Mouse (Mus musculus) liver, postnatal 0 days (tissue): ENCODE results near the gene Slc16a3. TPM values are rescaled to one million over a fixed set of nuclear protein-coding genes. Genes with fewer than 3 reads are reported as not detected.

Experiments used
- ATAC-seq: fragments of 200-750 bp; cut with Nextera tagmentation; 2 replicates; pipeline ENCODE4 v1.8.0; 2017; ENCODE audit warnings: mild to moderate bottlenecking, moderate library complexity
- DNase-seq: peaks from one replicate; pipeline ENCODE4 v3.0.0-alpha.2; 2016
- H3K27ac ChIP-seq: fragments of 300-500 bp; sonication (generic); 2 replicates; pipeline ENCODE4 v1.5.1; 2014; ENCODE audit warnings: antibody characterized with exemption, moderate library complexity, mild to moderate bottlenecking, low read depth
- H3K27me3 ChIP-seq: fragments of 300-500 bp; sonication (generic); 2 replicates; pipeline ENCODE4 v1.6.1; 2014; ENCODE audit warnings: low read length, control low read depth, mixed read lengths; ENCODE audit not compliant: insufficient read depth
- H3K36me3 ChIP-seq: fragments of 300-500 bp; sonication (generic); replicated peaks from 2 replicates; pipeline ENCODE4 v1.6.1; 2014; ENCODE audit warnings: mild to moderate bottlenecking, control low read depth, low read length, moderate library complexity, mixed read lengths; ENCODE audit not compliant: insufficient read depth
- H3K4me1 ChIP-seq: fragments of 300-500 bp; sonication (generic); 2 replicates; pipeline ENCODE4 v1.6.1; 2014; ENCODE audit warnings: antibody characterized with exemption, mild to moderate bottlenecking, control low read depth; ENCODE audit not compliant: insufficient read depth
- H3K4me2 ChIP-seq: fragments of 300-500 bp; sonication (generic); 2 replicates; pipeline ENCODE4 v1.6.1; 2014; ENCODE audit warnings: low read depth, mild to moderate bottlenecking, low read length, moderate library complexity, mixed read lengths
- H3K4me3 ChIP-seq: fragments of 300-500 bp; sonication (generic); 2 replicates; pipeline ENCODE4 v1.5.1; 2014; ENCODE audit warnings: low read depth, low read length
- H3K9ac ChIP-seq: fragments of 300-500 bp; sonication (generic); replicated peaks from 2 replicates; pipeline ENCODE4 v1.6.1; 2014; ENCODE audit warnings: mild to moderate bottlenecking, moderate library complexity
- H3K9me3 ChIP-seq: fragments of 300-500 bp; sonication (generic); 2 replicates; pipeline ENCODE4 v1.6.1; 2016; ENCODE audit warnings: mild to moderate bottlenecking, control low read depth, low read length, mixed read lengths
- CTCF ChIP-seq: sonication (generic); IDR thresholded peaks from 2 replicates; pipeline ENCODE4 v1.5.1; 2016; ENCODE audit warnings: antibody characterized with exemption, low read depth
- EP300 ChIP-seq: IDR thresholded peaks from 2 replicates; pipeline ENCODE4 v1.6.1; 2016; ENCODE audit warnings: antibody characterized with exemption, low read depth, mild to moderate bottlenecking
- WGBS: fragments of 180-500 bp; shearing (Covaris S2); extraction: QIAGEN DNeasy Blood & Tissue Kit; methylation state at CpG from one replicate; pipeline ENCODE4 v1.1.7; 2014; ENCODE audit not compliant: insufficient replicate concordance; 5-methylcytosine and 5-hydroxymethylcytosine counted together
- polyA plus RNA-seq: library from polyadenylated mRNA; unstranded; fragments of >200 nt; fragmentation: Nextera tagmentation; extraction: Ambion mirVana; gene quantifications from 2 replicates; pipeline ENCODE4 v1.2.1, GENCODE M21; 2015

The Slc16a3 gene
- polyA plus RNA-seq, 1 experiment from 2014 or later, result 13.9 TPM

DNA sequence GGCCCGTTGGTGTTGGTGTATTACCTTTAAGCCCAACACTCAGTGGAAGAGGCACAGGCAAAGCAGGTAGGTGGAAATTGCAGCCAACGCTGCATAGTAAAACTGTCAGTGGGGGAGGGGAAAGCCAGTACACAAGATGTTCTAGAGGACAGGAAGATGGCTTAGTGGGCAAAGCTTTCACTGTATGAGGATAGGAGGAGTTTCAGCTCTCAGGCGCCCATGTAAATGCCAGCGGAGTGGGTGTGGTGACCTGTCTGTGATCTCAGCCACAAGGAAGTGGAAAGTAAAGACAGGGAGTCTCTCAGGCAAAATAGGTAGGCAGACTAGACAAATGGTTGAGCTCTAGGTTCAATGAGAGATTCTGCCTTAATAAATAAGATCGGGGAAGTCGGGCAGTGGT is 7.3 kb upstream of the Slc16a3 start:
- TF ChIP-seq CTCF (no peak), EP300 (no peak)
- Histone ChIP-seq H3K9ac (no peak overlapping the region), H3K27ac (peak overlapping the region; percentile 11; the same call in 1 of the 2 replicates), H3K9me3 (no peaks in the 10 kb centered on the region), H3K4me2 (no peak overlapping the region), H3K4me3 (no peak overlapping the region), H3K27me3 (0 out of 2 replicates have a peak, but pooled peaks cover 3% of the 10 kb centered on the region), H3K36me3 (no peaks in the 10 kb centered on the region), H3K4me1 (peaks cover 12% of the 10 kb centered on the region)
- 76% methylated on average over 6 of the region's 6 CpGs for WGBS
- ATAC-seq (no peak), DNase-seq (no peak)

GRCm38 (mm10) chr11:120945266-120945665 is 3.0 kb upstream of the Slc16a3 start:
- H3K4me3 ChIP-seq, result no peak overlapping the region
- H3K4me1 ChIP-seq, result peaks cover 31% of the 10 kb centered on the region
- 80% methylated on average over 7 of the region's 7 CpGs for WGBS
- H3K9ac ChIP-seq, result no peak overlapping the region
- H3K4me2 ChIP-seq, result no peak overlapping the region
- H3K27me3 ChIP-seq, result peaks cover 3% of the 10 kb centered on the region; the same call in 1 of the 2 replicates
- no peak overlapping the region for H3K27ac ChIP-seq
- H3K9me3 ChIP-seq, result no peaks in the 10 kb centered on the region
- TF ChIP-seq EP300 (no peak), CTCF (no peak)
- DNase-seq (no peak), ATAC-seq (no peak)
- no peaks in the 10 kb centered on the region for H3K36me3 ChIP-seq

DNA sequence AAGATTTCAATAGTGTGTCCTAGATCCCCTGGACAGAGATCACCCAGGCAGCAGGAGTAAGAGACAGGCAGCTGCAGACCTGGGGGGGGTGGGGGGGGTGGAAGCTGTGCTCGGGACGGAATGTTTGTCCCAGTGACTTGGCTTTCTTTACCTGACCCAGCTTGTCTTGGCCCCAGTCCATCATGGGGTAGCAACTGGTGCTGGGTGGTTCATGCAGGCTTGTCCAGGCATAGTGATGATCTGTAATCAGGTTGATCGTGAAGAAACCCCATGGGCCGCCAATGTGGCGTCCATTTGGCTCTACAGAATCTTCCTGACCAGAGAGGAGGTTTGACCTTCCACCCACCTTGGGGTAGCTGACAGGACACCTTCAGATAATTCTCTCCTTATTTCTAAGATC is 2.4 kb upstream of the Slc16a3 start:
- ATAC-seq (no peak), DNase-seq (no peak)
- Histone ChIP-seq H3K27me3 (peaks cover 3% of the 10 kb centered on the region; the same call in 1 of the 2 replicates), H3K4me2 (no peak overlapping the region), H3K4me1 (peaks cover 34% of the 10 kb centered on the region), H3K9me3 (no peaks in the 10 kb centered on the region), H3K36me3 (no peaks in the 10 kb centered on the region), H3K4me3 (no peak overlapping the region), H3K9ac (no peak overlapping the region), H3K27ac (no peak overlapping the region)
- TF ChIP-seq EP300 (no peak), CTCF (no peak)
- 85% methylated on average over 5 of the region's 5 CpGs for WGBS

GRCm38 (mm10) chr11:120948861-120949851 is 876 bp downstream of the Slc16a3 start:
- ATAC-seq (peak; percentile 7; the same call in 1 of the 2 replicates), DNase-seq (peak; percentile 74)
- H3K4me1 ChIP-seq, result peaks cover 55% of the 10 kb centered on the region
- 0 out of 2 replicates have a peak, but pooled peaks cover 5% of the 10 kb centered on the region for H3K36me3 ChIP-seq
- H3K9me3 ChIP-seq, result no peaks in the 10 kb centered on the region
- H3K27me3 ChIP-seq, result no peaks in the 10 kb centered on the region; the same call in 1 of the 2 replicates
- no peak for TF ChIP-seq EP300
- 0 out of 2 replicates have a peak, but pooled peaks have one; percentile 7 for TF ChIP-seq CTCF
- H3K4me3 ChIP-seq, result peak overlapping the region; percentile 58
- WGBS, result 7% methylated on average over 56 of the region's 75 CpGs
- peak overlapping the region; percentile 87 for H3K4me2 ChIP-seq
- H3K9ac ChIP-seq, result peak overlapping the region; percentile 71
- peak overlapping the region; percentile 68 for H3K27ac ChIP-seq

GRCm38 (mm10) chr11:120949863-120950262 is 1.6 kb downstream of the Slc16a3 start:
- TF ChIP-seq EP300, result no peak
- peaks cover 55% of the 10 kb centered on the region for H3K4me1 ChIP-seq
- peak; percentile 16 for DNase-seq
- no peaks in the 10 kb centered on the region for H3K9me3 ChIP-seq
- peak overlapping the region; percentile 71 for H3K9ac ChIP-seq
- WGBS, result 45% methylated on average over 10 of the region's 10 CpGs
- peak overlapping the region; percentile 87 for H3K4me2 ChIP-seq
- 0 out of 2 replicates have a peak, but pooled peaks cover 5% of the 10 kb centered on the region for H3K36me3 ChIP-seq
- H3K27me3 ChIP-seq, result no peaks in the 10 kb centered on the region; the same call in 1 of the 2 replicates
- no peak for ATAC-seq
- H3K27ac ChIP-seq, result peak overlapping the region; percentile 68
- H3K4me3 ChIP-seq, result peak overlapping the region; percentile 58
